Mouse (Mus musculus) limb, embryonic 14.5 days (tissue): ENCODE measurements around the gene S100a11. TPM values are rescaled to one million over a fixed set of nuclear protein-coding genes. Genes with fewer than 3 reads are reported as not detected.
A peak's percentile ranks its signal among the peaks of the same experiment; 100 is the strongest.

Experiments
- ATAC-seq: fragments of 200-750 bp; cut with Nextera tagmentation; 2 replicates; pipeline ENCODE4 v1.8.0; 2017; ENCODE audit warnings: low read depth, moderate number of reproducible peaks, moderate TSS enrichment; ENCODE audit not compliant: low FRiP score
- DNase-seq: peaks from one replicate; pipeline ENCODE4 v3.0.0-alpha.2; 2015; ENCODE audit warnings: low spot score
- H3K27ac ChIP-seq: fragments of 300-500 bp; sonication (generic); replicated peaks from 2 replicates; pipeline ENCODE4 v1.5.1; 2014; ENCODE audit warnings: low read depth, mild to moderate bottlenecking, low read length, moderate library complexity, mixed read lengths
- H3K27me3 ChIP-seq: fragments of 300-500 bp; sonication (generic); 2 replicates; pipeline ENCODE4 v1.6.1; 2014; ENCODE audit warnings: low read length, mixed read lengths; ENCODE audit not compliant: control insufficient read depth, insufficient read depth
- H3K36me3 ChIP-seq: fragments of 300-500 bp; sonication (generic); 2 replicates; pipeline ENCODE4 v1.6.1; 2014; ENCODE audit warnings: mild to moderate bottlenecking, low read length, moderate library complexity, mixed read lengths; ENCODE audit not compliant: control insufficient read depth, insufficient read depth
- H3K4me1 ChIP-seq: fragments of 300-500 bp; sonication (generic); 2 replicates; pipeline ENCODE4 v1.6.1; 2014; ENCODE audit warnings: antibody characterized with exemption, low read length, mixed read lengths; ENCODE audit not compliant: control insufficient read depth, insufficient read depth
- H3K4me2 ChIP-seq: fragments of 300-500 bp; sonication (generic); replicated peaks from 2 replicates; pipeline ENCODE4 v1.6.1; 2014; ENCODE audit warnings: low read depth, mild to moderate bottlenecking, low read length, moderate library complexity; ENCODE audit not compliant: severe bottlenecking
- H3K4me3 ChIP-seq: fragments of 300-500 bp; sonication (generic); replicated peaks from 2 replicates; pipeline ENCODE4 v1.5.1; 2014; ENCODE audit warnings: low read length
- H3K9ac ChIP-seq: fragments of 300-500 bp; sonication (generic); 2 replicates; pipeline ENCODE4 v1.6.1; 2014; ENCODE audit warnings: mild to moderate bottlenecking, low read depth, low read length, moderate library complexity; ENCODE audit not compliant: severe bottlenecking
- H3K9me3 ChIP-seq: fragments of 300-500 bp; sonication (generic); 2 replicates; pipeline ENCODE4 v1.6.1; 2016; ENCODE audit warnings: low read length; ENCODE audit not compliant: control insufficient read depth
- POLR2A ChIP-seq: fragments of 200-500 bp; IDR thresholded peaks from 2 replicates; pipeline ENCODE4 v1.8.0; 2012; ENCODE audit warnings: inconsistent platforms, mild to moderate bottlenecking, moderate library complexity, borderline replicate concordance; ENCODE audit not compliant: insufficient read depth, insufficient read length; ENCODE audit errors: extremely low read depth
- WGBS: fragments of 180-500 bp; shearing (Covaris S2); extraction: QIAGEN DNeasy Blood & Tissue Kit; methylation state at CpG from one replicate; pipeline ENCODE4 v1.1.7; 2014; 5-methylcytosine and 5-hydroxymethylcytosine counted together
- polyA plus RNA-seq, 2 experiments: library from polyadenylated mRNA; depleted of rRNA in 1 of 2; stranded (reverse) in 1 of 2; unstranded in 1 of 2; fragments of >200 nt; fragmentation: Nextera tagmentation in 1 of 2; extraction: Ambion mirVana in 1 of 2; gene quantifications; 2 replicates each; pipeline versions ENCODE4 v1.2.1 to v1.2.3; 2012 to 2014

S100a11 gene
- polyA plus RNA-seq, 2 experiments: 638 to 1,916 TPM

- DNase-seq (peak; percentile 61), ATAC-seq (peak; percentile 81)
- H3K4me1 ChIP-seq: peaks cover 33% of the 10 kb centered on the region
- peak within 1 kb of the TSS; percentile 74 for H3K4me2 ChIP-seq
- H3K27ac ChIP-seq: peak within 1 kb of the TSS; percentile 89
- 1% methylated on average over 33 of the region's 39 CpGs for WGBS
- H3K36me3 ChIP-seq: 0 out of 2 replicates have a peak, but pooled peaks cover under 1% of the 10 kb centered on the region
- H3K9ac ChIP-seq: peak within 1 kb of the TSS; percentile 86
- no peaks in the 10 kb centered on the region for H3K9me3 ChIP-seq
- peak within 1 kb of the TSS; percentile 66 for H3K4me3 ChIP-seq
- no peak for TF ChIP-seq POLR2A
- H3K27me3 ChIP-seq: no peaks in the 10 kb centered on the region
These were observed 34.9 kb downstream of the S100a11 start, which contains the start of gene S100a10 for GRCm38 (mm10) chr3:93554981-93555877. S100a10 (plus strand) TSS chr3:93555080.

- H3K4me2 ChIP-seq: peak overlapping the region; percentile 74
- H3K9ac ChIP-seq: peak overlapping the region; percentile 86
- H3K27ac ChIP-seq: peak overlapping the region; percentile 89
- H3K36me3 ChIP-seq: peaks cover 6% of the 10 kb centered on the region; the same call in 1 of the 2 replicates
- ATAC-seq: 0 out of 2 replicates have a peak, but pooled peaks have one; percentile 25
- WGBS: 0% methylated on average over 1 of the region's 2 CpGs
- H3K9me3 ChIP-seq: no peaks in the 10 kb centered on the region
- H3K4me3 ChIP-seq: peak overlapping the region; percentile 66
- H3K27me3 ChIP-seq: no peaks in the 10 kb centered on the region
- peak; percentile 52 for DNase-seq
- no peak for TF ChIP-seq POLR2A
- H3K4me1 ChIP-seq: peaks cover 33% of the 10 kb centered on the region
These were observed 35.6 kb downstream of the S100a11 start for GRCm38 (mm10) chr3:93555878-93556254.

- Histone ChIP-seq H3K9ac (0 out of 2 replicates have a peak overlapping the region, but pooled peaks have one; percentile 86), H3K9me3 (no peaks in the 10 kb centered on the region), H3K27me3 (no peaks in the 10 kb centered on the region), H3K27ac (peak overlapping the region; percentile 89; the same call in 1 of the 2 replicates), H3K36me3 (peaks cover 14% of the 10 kb centered on the region), H3K4me2 (peak overlapping the region; percentile 74), H3K4me3 (peak overlapping the region; percentile 66), H3K4me1 (peaks cover 33% of the 10 kb centered on the region)
- TF ChIP-seq POLR2A: no peak
- whole genome bisulfite sequencing: 50% methylated on average over 1 of the region's 1 CpGs
- DNase-seq (no peak), ATAC-seq (no peak)
These were observed 36.3 kb downstream of the S100a11 start for GRCm38 (mm10) chr3:93556599-93556998.

- peak; percentile 49 for DNase-seq
- H3K4me3 ChIP-seq: peak overlapping the region; percentile 15; the same call in 1 of the 2 replicates
- ATAC-seq: no peak
- 47% methylated on average over 4 of the region's 4 CpGs for whole genome bisulfite sequencing
- peak overlapping the region; percentile 21; the same call in 1 of the 2 replicates for H3K4me2 ChIP-seq
- 0 out of 2 replicates have a peak overlapping the region, but pooled peaks have one; percentile 43 for H3K27ac ChIP-seq
- no peak for TF ChIP-seq POLR2A
- peaks cover 33% of the 10 kb centered on the region for H3K4me1 ChIP-seq
- no peak overlapping the region for H3K9ac ChIP-seq
- no peaks in the 10 kb centered on the region for H3K27me3 ChIP-seq
- H3K36me3 ChIP-seq: peaks cover 22% of the 10 kb centered on the region
- no peaks in the 10 kb centered on the region for H3K9me3 ChIP-seq
These were observed 37.2 kb downstream of the S100a11 start for GRCm38 (mm10) chr3:93557471-93557870.

- Histone ChIP-seq H3K36me3 (peaks cover 45% of the 10 kb centered on the region), H3K27me3 (no peaks in the 10 kb centered on the region), H3K9me3 (no peaks in the 10 kb centered on the region), H3K4me3 (no peak overlapping the region), H3K27ac (no peak overlapping the region), H3K4me1 (peaks cover 24% of the 10 kb centered on the region), H3K9ac (no peak overlapping the region), H3K4me2 (no peak overlapping the region)
- DNase-seq (no peak), ATAC-seq (no peak)
- no peak for TF ChIP-seq POLR2A
- 89% methylated on average over 6 of the region's 6 CpGs for WGBS
These were observed 39.7 kb downstream of the S100a11 start for GRCm38 (mm10) chr3:93559961-93560360.
